Mouse (Mus musculus) retina, adult 2 months (tissue): ENCODE results near the gene Gdpd3.
A peak's percentile ranks its signal among the peaks of the same experiment; 100 is the strongest.

ENCODE experiments used
- DNase-seq: peaks from one replicate; pipeline ENCODE4 v3.0.0-alpha.2; 2012; ENCODE audit warnings: low read depth, low spot score

Gene Gdpd3

DNA sequence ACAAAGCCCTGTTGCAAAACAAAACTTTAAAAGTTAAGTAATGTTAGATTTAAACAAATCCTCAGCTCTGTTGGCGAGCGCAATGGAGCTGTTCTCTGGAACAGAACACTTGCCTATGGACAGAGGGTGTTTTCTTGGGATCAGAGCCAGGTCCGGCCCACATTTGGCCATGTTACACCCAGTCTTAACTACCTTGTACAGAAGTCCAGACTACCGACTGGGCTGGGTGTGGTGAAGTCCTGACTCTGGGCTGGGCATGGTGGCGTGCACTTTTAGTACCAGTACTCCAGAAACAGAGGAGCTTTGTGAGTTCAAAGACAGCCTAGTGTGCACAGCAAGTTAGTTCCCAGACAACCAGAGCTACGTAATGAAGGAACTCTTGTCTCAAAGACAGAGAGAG is 40.8 kb downstream of the Gdpd3 start:
- no peak for DNase-seq

DNA sequence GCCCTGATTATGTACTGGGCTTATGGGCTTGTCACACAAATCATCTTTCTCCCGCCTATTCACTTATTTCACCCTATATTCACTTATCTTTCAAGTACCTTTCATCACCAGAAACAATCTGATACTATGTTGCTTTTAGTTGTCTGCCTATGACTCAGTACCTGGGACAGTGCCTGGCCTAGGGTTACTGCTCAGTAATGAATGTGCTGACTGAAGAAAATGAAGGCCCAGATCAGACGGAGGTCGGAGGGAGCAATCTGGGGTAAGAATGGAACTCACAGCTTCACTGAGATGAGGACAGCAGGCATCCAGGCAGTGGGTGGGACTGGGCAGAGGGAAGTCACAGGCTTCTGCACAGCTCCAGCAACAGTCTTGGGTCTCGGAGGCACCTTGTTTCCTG is 41.3 kb downstream of the Gdpd3 start:
- DNase-seq: no peak

- peak; percentile 63 for DNase-seq
Observed at GRCm38 (mm10) chr7:126808703-126809455, 42.7 kb downstream of the Gdpd3 start.

- DNase-seq: no peak
Observed at GRCm38 (mm10) chr7:126809723-126810369, 43.7 kb downstream of the Gdpd3 start.

DNA sequence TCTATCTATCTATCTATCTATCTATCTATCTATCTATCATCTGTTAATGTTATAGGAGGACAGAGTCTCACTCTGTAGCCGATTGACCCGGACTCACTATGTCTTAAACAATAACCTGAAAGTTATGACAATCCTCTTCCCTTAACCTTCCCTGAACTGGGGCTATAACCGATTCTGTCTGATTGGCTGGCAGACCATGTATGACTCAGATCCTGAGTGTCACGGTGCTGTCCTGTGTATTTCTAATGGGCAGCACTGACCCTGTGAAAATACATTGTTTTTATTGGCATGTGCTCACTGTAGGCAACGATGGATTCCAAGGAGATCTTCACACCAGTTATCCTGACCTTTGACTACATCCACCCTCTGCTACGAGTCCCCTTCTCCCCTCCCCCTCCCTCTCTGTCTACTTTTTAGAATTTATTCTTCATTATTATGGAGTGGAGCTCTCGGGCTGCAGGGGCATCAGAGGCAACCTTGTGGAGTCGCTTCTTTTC is 49.6 kb downstream of the Gdpd3 start:
- DNase-seq: no peak

- no peak for DNase-seq
Observed at GRCm38 (mm10) chr7:126816494-126816893, 50.4 kb downstream of the Gdpd3 start.

GRCm38 (mm10) chr7:126817595-126817994 is 51.5 kb downstream of the Gdpd3 start:
- DNase-seq: no peak

GRCm38 (mm10) chr7:126818818-126819217 is 52.7 kb downstream of the Gdpd3 start:
- DNase-seq: no peak

DNA sequence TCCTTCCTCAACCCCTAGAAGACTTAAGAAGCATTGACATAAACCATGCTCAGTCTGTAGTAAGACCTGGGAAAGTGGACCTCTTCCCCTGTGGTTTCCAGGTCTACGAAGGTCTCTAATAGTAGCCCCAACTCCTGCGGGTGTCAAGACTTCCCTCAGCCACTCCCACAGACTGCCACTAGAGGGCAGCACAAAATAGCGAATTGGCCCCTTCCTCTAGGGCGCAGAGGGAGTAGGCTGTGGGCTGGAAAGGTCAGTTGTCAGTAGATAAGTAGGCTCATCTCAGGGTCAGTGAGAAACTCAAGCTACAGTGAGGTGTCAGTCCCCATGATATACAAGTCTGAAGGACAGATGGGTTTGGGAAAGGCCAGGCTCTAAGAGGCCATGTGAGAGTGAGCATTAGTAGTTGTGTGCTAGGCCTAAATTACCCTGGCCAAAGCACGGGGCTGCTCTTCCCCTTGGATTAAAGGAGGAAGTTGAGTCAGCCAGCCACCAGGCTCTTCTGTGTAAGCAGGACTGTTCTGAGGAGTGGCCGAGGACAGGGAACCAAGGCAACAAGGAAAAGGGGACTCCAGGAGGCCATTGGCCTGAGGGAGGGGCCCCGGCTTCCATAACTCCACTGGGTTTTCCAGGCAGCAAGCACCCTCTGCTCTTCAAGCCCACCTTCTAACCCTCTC is 55.8 kb downstream of the Gdpd3 start:
- peak; percentile 83 for DNase-seq

DNA sequence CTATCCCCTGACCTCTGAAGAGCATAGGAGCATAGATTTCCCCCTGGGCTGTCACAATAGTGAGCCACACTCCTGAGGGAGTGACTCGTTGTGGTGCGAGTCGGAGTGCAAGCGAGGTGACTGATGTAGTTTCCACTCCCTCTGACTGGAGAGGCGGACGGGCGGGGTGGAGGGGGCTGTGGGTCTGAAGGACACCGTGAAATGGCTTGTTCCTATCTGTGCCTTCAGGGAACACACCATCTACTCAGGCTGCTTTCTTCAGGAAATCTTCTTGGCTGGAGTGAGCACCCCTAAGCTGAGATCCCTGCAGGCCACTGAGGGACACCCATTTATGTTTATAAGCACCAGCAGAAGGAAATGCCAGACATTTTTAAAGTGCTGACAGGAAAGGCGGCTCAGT is 56.6 kb downstream of the Gdpd3 start:
- DNase-seq: no peak

DNA sequence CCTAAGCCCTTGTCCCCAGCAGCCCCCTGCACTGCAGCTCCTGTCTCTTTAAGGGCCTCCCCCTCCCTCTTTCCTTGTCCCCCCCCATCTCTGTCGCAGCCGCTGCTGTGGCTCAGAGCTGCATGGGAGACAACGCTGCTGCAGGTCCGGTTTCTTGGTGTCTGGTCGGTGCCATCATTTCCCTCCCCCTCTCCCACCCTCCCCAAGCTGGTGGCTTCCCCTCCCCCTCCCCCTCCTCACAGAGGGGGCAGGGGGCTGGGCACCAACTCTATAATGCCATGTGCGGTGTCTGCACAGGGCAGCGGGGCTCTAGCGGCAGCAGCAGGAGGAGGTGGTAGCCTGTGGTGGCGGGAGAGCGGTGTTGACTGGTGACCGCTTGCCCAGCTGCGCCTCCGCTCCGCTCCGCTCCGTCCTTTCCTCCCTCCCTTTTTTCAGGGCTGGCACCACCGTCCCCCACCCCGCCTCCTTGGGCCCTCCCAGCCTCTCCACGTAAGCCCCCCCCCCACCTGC is 57.1 kb downstream of the Gdpd3 start:
- DNase-seq: peak; percentile 69

DNA sequence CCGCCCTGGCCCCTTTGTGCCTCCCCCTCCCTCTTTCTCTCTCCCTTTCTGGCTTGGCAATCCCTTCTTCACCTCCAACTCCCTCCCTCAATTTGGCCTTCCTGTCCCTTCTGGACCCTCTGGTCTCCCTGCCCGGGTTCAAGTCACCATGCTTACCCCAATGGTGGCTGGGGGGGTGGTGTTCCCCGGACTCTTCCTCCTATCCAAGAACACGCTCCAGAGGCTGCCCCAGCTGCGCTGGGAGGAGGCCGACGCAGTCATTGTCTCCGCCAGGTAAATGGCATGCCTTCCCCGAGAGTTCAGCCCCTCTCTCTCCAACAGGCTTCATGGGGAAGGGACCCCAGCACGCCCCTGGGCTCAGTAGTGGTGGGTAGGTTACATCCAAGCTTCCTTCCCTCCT is 57.8 kb downstream of the Gdpd3 start:
- no peak for DNase-seq
